Mouse (Mus musculus) layer of hippocampus, adult 2 months (tissue): ENCODE measurements around the gene Ccn2. TPM values are rescaled to one million over a fixed set of nuclear protein-coding genes. Genes with fewer than 3 reads are reported as not detected.
"Not testable (repeated sequence)": the region's sequence is repeated elsewhere in the genome, so short reads cannot be mapped to it uniquely, and the experiment has no call there.

ENCODE experiments used
- DNase-seq, 2 experiments: peaks; one replicate each; pipeline ENCODE4 v3.0.0; 2022; ENCODE audit warnings: low spot score in 2 of 2
- H3K27ac ChIP-seq: fragments of 200-600 bp; 2 replicates; pipeline ENCODE4 v1.8.1; 2022
- H3K4me3 ChIP-seq: fragments of 200-600 bp; 2 replicates; pipeline ENCODE4 v1.8.1; 2022; ENCODE audit warnings: mild to moderate bottlenecking
- CTCF ChIP-seq: fragments of 200-600 bp; conservative IDR thresholded peaks from 2 replicates; pipeline ENCODE4 v1.8.1; 2022; ENCODE audit warnings: antibody characterized with exemption, mild to moderate bottlenecking, moderate library complexity
- total RNA-seq, 2 experiments: library from RNA; stranded (reverse); gene quantifications; 2 replicates each; pipeline ENCODE4 v1.2.3; 2021

Ccn2 gene
- total RNA-seq, 2 experiments from 2014 or later: 8.5 to 9.7 TPM

- no peak for TF ChIP-seq CTCF
- Histone ChIP-seq H3K4me3 (no peak overlapping the region), H3K27ac (no peak overlapping the region)
- DNase-seq: no peak
Observed at GRCm38 (mm10) chr10:24615799-24616198, 20.6 kb downstream of the Ccn2 start.

DNA sequence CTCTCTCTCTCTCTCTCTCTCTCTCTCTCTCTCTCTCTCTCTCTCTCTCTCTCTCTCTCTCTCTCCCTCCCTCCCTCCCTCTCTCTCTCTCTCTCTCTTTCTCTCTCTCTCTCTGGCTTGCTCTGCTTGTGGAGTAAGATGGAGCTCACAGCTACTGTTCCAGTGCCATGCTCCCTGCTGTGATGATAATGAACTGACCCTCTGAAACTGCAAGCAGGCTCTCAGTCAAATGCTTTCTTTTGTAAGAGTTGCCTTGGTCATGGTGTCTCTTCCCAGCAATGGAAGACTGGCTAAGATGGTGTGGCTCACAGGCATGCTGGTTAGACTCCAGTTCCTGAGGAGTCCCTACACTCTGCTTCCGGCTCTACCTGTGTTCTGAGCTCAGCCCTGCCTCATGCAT lies 21.3 kb downstream of the Ccn2 start:
- H3K27ac ChIP-seq, DNase-seq, H3K4me3 ChIP-seq: not testable (repeated sequence)

DNA sequence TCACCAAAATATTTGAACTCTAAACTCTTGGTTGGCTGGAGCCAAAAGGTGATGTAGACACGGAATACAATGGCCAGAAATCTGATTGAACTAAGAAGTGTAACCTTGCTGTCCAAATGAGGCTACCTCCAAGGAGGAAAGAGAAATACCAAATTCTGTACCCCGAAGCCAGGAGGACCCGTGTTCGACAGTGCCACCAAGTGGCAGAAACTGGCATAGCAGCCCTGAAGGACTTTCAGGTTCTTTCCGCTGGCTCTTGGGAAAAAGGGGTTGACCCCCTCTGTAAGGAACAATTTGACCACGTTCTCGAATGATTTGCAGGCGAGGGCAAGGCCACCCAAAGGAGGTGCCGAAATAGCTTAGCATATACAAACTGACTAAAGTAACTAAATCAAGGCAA lies 26.3 kb downstream of the Ccn2 start:
- TF ChIP-seq CTCF: peak; percentile 95
- no peak overlapping the region for H3K4me3 ChIP-seq
- peak in 1 of 2 experiments; percentile 57 for DNase-seq

DNA sequence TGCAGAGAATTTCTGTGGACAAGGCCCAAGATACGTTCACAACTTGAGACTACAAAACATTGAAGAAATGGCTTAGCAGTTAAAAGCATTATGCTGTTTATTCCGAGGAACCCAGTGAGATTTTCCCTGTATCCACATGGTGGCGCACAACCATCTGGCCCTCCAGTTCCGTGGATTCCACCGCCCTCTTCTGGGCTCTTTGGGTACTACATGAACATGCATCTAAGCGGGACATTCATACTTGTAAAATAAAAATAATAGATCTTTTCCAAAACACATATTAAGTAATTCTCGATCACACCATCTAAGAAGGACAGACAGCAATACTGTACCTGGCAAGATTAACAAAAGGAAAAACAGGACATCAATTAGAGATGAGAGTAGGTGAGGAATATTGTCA lies 27.3 kb downstream of the Ccn2 start:
- TF ChIP-seq CTCF: peak; percentile 94
- no peak overlapping the region for H3K27ac ChIP-seq
- no peak overlapping the region for H3K4me3 ChIP-seq
- DNase-seq: peak; percentile 34 to 70

More for the DNA sequence above, 26.3 kb downstream of the Ccn2 start:
- H3K27ac ChIP-seq: no peak overlapping the region

DNA sequence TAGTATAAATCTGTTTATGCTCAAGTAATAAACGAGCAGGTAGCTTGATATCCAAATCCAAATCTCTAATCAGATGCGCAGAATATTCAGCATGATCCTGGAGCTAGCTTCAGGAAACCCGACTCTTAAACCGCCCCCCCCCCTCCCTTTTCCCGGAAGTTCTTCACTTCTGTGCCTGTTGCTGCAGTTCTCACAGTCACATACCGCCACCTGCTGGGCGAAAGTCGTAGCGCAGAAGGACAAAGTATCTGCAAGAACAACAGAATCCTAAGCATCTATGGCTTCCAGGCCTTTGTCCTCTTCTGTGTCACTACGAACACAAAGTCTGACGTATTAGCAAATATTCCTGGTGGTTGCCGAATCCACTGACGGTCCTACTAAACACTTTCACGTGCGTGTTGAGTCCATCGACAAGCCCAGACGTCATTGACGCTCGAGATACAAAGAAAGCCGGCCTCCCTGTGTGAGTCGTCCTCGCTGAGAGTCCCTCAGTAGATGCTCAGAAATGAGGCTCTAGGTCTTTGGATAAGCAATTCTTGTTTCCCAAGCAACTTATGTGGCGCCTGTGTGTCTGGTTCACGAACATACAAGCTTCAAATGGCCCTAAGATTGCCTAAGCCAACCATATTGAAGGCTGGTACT lies 29.9 kb downstream of the Ccn2 start:
- peak; percentile 61 to 87 for DNase-seq
- peak; percentile 81 for TF ChIP-seq CTCF
- no peak overlapping the region for H3K27ac ChIP-seq
- no peak overlapping the region for H3K4me3 ChIP-seq

- Histone ChIP-seq H3K4me3 (no peak overlapping the region), H3K27ac (no peak overlapping the region)
- DNase-seq: no peak
- no peak for TF ChIP-seq CTCF
Observed at GRCm38 (mm10) chr10:24627262-24627661, 32.0 kb downstream of the Ccn2 start.

DNA sequence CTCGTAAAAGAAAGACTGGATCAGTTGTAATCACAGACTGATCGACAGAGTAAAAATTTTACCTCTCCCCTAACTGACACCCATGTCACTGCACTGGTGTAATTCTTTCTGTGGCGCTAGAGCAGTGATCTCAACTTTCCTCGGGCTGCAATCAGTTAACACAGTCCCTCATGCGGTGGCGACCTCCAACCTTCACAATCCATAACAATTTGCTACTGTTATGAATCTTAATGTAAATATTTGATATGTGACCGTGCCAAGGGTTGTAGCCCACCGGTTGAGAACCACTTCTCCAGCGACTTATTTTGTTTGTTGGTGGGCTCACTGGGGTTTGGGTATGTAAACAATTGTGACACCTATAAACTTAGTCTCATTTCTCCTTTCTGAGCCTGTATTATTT lies 33.2 kb downstream of the Ccn2 start:
- DNase-seq: no peak
- TF ChIP-seq CTCF: no peak
- Histone ChIP-seq H3K4me3 (no peak overlapping the region), H3K27ac (no peak overlapping the region)

GRCm38 (mm10) chr10:24629086-24629720 lies 34.0 kb downstream of the Ccn2 start:
- Histone ChIP-seq H3K4me3 (no peak overlapping the region), H3K27ac (no peak overlapping the region)
- no peak for DNase-seq
- no peak for TF ChIP-seq CTCF

DNA sequence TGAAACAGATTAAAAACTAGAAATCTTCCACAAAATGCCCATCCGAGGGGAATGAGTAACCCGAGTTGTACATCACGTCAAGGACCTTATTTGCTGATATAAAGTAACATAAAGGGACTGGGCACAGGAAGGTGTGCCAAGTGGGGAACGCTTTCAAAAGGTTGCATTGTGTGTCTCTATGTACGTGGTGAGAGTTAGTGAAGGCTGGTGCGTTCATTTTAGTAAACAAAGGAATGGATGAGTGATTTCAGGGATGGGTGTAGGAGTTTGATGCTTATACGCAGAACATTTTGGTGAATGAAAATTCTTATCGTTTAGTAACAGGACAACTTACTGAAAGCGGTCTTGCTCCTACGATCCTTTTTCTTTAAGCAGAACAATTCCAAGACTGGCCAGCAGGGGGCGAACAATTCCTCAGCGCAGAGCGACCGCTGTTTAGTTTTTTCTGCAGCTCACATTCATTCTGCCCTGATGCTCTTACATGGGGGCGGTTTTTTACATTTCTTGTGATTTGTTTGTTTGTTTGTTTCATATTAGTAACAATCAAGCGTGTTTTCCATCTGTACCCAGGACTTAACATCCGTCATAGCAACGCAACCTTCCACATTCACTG lies 35.3 kb downstream of the Ccn2 start:
- no peak overlapping the region for H3K4me3 ChIP-seq
- DNase-seq: peak; percentile 51 to 80
- no peak overlapping the region for H3K27ac ChIP-seq
- peak; percentile 94 for TF ChIP-seq CTCF

DNA sequence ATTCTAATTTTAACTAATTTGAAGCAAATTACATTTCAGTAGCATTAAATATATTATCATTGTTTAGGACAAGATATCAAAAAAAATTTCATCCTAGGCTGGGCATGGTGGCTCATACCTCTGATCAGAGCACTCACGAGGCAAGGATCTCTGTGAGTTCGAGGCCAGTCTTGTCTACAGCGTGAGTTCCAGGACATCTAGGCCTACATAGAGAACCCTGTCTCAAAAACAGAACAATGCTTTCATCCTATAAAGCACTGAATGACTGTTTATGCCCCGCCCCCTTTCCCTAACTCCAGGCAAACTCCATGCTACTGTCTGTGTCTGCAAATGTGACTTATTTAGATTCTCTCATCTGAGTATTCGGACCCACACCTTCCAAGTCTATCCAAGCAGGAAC lies 35.9 kb downstream of the Ccn2 start:
- no peak overlapping the region for H3K4me3 ChIP-seq
- no peak for DNase-seq
- no peak for TF ChIP-seq CTCF
- no peak overlapping the region for H3K27ac ChIP-seq

GRCm38 (mm10) chr10:24634288-24634687 lies 39.0 kb downstream of the Ccn2 start:
- DNase-seq: no peak
- no peak for TF ChIP-seq CTCF
- H3K4me3 ChIP-seq: no peak overlapping the region

GRCm38 (mm10) chr10:24635331-24635815 lies 40.1 kb downstream of the Ccn2 start:
- no peak for TF ChIP-seq CTCF
- H3K27ac ChIP-seq: no peak overlapping the region
- H3K4me3 ChIP-seq: no peak overlapping the region
- DNase-seq: no peak

More at GRCm38 (mm10) chr10:24634288-24634687, 39.0 kb downstream of the Ccn2 start:
- H3K27ac ChIP-seq: no peak overlapping the region

- Histone ChIP-seq H3K4me3 (no peak overlapping the region), H3K27ac (no peak overlapping the region)
- no peak for TF ChIP-seq CTCF
- DNase-seq: no peak
Observed at GRCm38 (mm10) chr10:24635884-24636283, 40.6 kb downstream of the Ccn2 start.
